26 mouse cellular contexts compared by ENCODE assay signal in the genomic region with DNA sequence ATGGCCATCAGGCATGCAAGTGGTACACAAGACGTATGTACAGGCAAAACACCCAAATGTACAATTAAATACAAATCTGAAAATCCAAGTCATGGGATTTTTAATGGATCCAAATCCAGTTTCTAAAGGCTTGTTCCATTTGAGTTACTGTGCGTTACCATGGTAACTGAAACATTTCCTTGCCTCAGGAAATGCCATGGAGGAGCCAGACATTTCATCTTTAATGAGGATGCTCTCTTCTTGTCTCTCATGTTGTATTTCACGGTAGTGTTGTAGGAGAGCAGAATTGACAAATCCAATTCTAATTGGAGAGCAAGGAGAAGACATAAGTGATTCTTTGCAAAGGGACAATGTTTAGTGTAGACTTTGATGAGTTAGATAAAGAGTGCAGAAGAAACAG. TPM values are rescaled to one million over a fixed set of nuclear protein-coding genes. Genes with fewer than 3 reads are reported as not detected.
DNase-seq lines count a peak whose midpoint lies in the region; ATAC-seq and TF ChIP-seq lines count a peak whose summit lies in the region.
"Had no signal": no experiment of that assay in that cellular context is flagged by ENCODE, and none has a peak within 500 bp of the region (broad histone marks: within the 10 kb centered on the region; RNA-seq: fewer than 3 reads in every experiment).

No protein-coding gene starts in this region.

- no peak overlapping the region for H3K9ac ChIP-seq in forebrain, embryonic 14.5 days (ENCODE audit: low read length)
- H3K9ac ChIP-seq in forebrain, embryonic 15.5 days (replicated peaks), result no peak overlapping the region
- H3K9ac ChIP-seq in hindbrain, postnatal 0 days (replicated peaks; ENCODE audit: low read length), result no peak overlapping the region
- no peak overlapping the region for H3K9ac ChIP-seq in hindbrain, embryonic 16.5 days (ENCODE audit: low read depth, low read length)
- H3K9ac ChIP-seq in midbrain, embryonic 16.5 days (ENCODE audit: low read depth, low read length), result no peak overlapping the region
- H3K9ac ChIP-seq in midbrain, embryonic 15.5 days, result no peak overlapping the region
- H3K9ac ChIP-seq: embryonic facial prominence, embryonic 13.5 days; forebrain, embryonic 13.5 days; hindbrain, embryonic 12.5 days; hindbrain, embryonic 15.5 days had no signal

- no peaks in the 10 kb centered on the region for H3K36me3 ChIP-seq in forebrain, embryonic 14.5 days (ENCODE audit: control insufficient read depth, insufficient read depth, low read length)
- H3K36me3 ChIP-seq in forebrain, embryonic 15.5 days, result no peaks in the 10 kb centered on the region
- H3K36me3 ChIP-seq in hindbrain, postnatal 0 days (ENCODE audit: insufficient read depth, low read length), result no peaks in the 10 kb centered on the region
- H3K36me3 ChIP-seq in hindbrain, embryonic 16.5 days (ENCODE audit: control insufficient read depth, insufficient read depth, low read length), result no peaks in the 10 kb centered on the region
- no peaks in the 10 kb centered on the region for H3K36me3 ChIP-seq in midbrain, embryonic 16.5 days (ENCODE audit: control insufficient read depth, insufficient read depth, low read length)
- H3K36me3 ChIP-seq in midbrain, embryonic 15.5 days (replicated peaks), result no peaks in the 10 kb centered on the region
- H3K36me3 ChIP-seq: embryonic facial prominence, embryonic 10.5 days; hindbrain, embryonic 12.5 days; hindbrain, embryonic 15.5 days had no signal

- H3K9me3 ChIP-seq in forebrain, embryonic 14.5 days (replicated peaks; ENCODE audit: control insufficient read depth, low read length), result no peaks in the 10 kb centered on the region
- H3K9me3 ChIP-seq in forebrain, embryonic 15.5 days, result no peaks in the 10 kb centered on the region
- H3K9me3 ChIP-seq in hindbrain, postnatal 0 days (ENCODE audit: low read length), result no peaks in the 10 kb centered on the region
- H3K9me3 ChIP-seq in hindbrain, embryonic 16.5 days (ENCODE audit: control insufficient read depth, low read length), result no peaks in the 10 kb centered on the region
- no peaks in the 10 kb centered on the region for H3K9me3 ChIP-seq in midbrain, embryonic 16.5 days (replicated peaks; ENCODE audit: control insufficient read depth, low read length, poor library complexity, severe bottlenecking)
- no peaks in the 10 kb centered on the region for H3K9me3 ChIP-seq in midbrain, embryonic 15.5 days
- H3K9me3 ChIP-seq: embryonic facial prominence, embryonic 10.5 days; embryonic facial prominence, embryonic 13.5 days; forebrain, embryonic 13.5 days; hindbrain, embryonic 12.5 days; hindbrain, embryonic 15.5 days had no signal

- ATAC-seq in forebrain, embryonic 14.5 days, result no peak
- ATAC-seq in forebrain, embryonic 15.5 days (replicated peaks), result no peak
- ATAC-seq in hindbrain, postnatal 0 days, result no peak
- no peak for ATAC-seq in hindbrain, embryonic 16.5 days
- peak; percentile 67; the same call in 1 of the 2 replicates for ATAC-seq in midbrain, embryonic 16.5 days
- no peak; the same call in 1 of the 2 replicates for ATAC-seq in midbrain, embryonic 15.5 days (replicated peaks)
- ATAC-seq: activated CD4-positive, CD25-positive, alpha-beta regulatory T cell, adult 4 months; forebrain, embryonic 13.5 days; inflammation-experienced regulatory T-cells, adult 6 months; intestine, embryonic 16.5 days had no signal

- no peak overlapping the region for H3K27ac ChIP-seq in forebrain, embryonic 14.5 days (ENCODE audit: low read depth, low read length)
- no peak overlapping the region for H3K27ac ChIP-seq in forebrain, embryonic 15.5 days (replicated peaks)
- no peak overlapping the region for H3K27ac ChIP-seq in hindbrain, postnatal 0 days
- H3K27ac ChIP-seq in hindbrain, embryonic 16.5 days (ENCODE audit: low read depth, low read length), result no peak overlapping the region
- H3K27ac ChIP-seq in midbrain, embryonic 16.5 days (ENCODE audit: low read length), result no peak overlapping the region
- H3K27ac ChIP-seq in midbrain, embryonic 15.5 days, result no peak overlapping the region
- H3K27ac ChIP-seq: embryonic facial prominence, embryonic 10.5 days; embryonic facial prominence, embryonic 13.5 days; forebrain, embryonic 13.5 days; hindbrain, embryonic 12.5 days; hindbrain, embryonic 15.5 days had no signal

- peak; percentile 33 for DNase-seq in forebrain, embryonic 14.5 days (ENCODE audit: low spot score)
- peak; percentile 15 for DNase-seq in hindbrain, postnatal 0 days (ENCODE audit: low spot score)
- DNase-seq in brain, embryonic 18.5 days (ENCODE audit: low read depth, low spot score), result peak; percentile 28
- no peak for DNase-seq in kidney, adult 9 months
- DNase-seq: adrenal gland, adult 8-10 months; adrenal gland, postnatal 25 days; cerebellum, adult 11-12 months; cerebellum, adult 8-10 months; cerebellum, postnatal 10 days; cerebellum, postnatal 36 days; embryo, embryonic 11 days; gastrocnemius, postnatal 25 days had no signal

- no peak overlapping the region for H3K4me2 ChIP-seq in forebrain, embryonic 14.5 days (ENCODE audit: low read length)
- H3K4me2 ChIP-seq in forebrain, embryonic 15.5 days (replicated peaks), result no peak overlapping the region
- H3K4me2 ChIP-seq in hindbrain, postnatal 0 days (ENCODE audit: low read depth, low read length), result no peak overlapping the region
- no peak overlapping the region for H3K4me2 ChIP-seq in hindbrain, embryonic 16.5 days (ENCODE audit: low read length)
- H3K4me2 ChIP-seq in midbrain, embryonic 16.5 days (ENCODE audit: low read length), result no peak overlapping the region
- no peak overlapping the region for H3K4me2 ChIP-seq in midbrain, embryonic 15.5 days
- H3K4me2 ChIP-seq: embryonic facial prominence, embryonic 13.5 days; forebrain, embryonic 13.5 days; heart, embryonic 11.5 days; hindbrain, embryonic 12.5 days; hindbrain, embryonic 15.5 days had no signal

- WGBS in forebrain, embryonic 14.5 days, result 83% methylated on average over 3 of the region's 3 CpGs
- 71% methylated on average over 3 of the region's 3 CpGs for WGBS in forebrain, embryonic 15.5 days
- 71% methylated on average over 3 of the region's 3 CpGs for WGBS in hindbrain, postnatal 0 days
- 69% methylated on average over 3 of the region's 3 CpGs for WGBS in hindbrain, embryonic 16.5 days
- WGBS in midbrain, embryonic 16.5 days, result 66% methylated on average over 3 of the region's 3 CpGs
- 69% methylated on average over 3 of the region's 3 CpGs for WGBS in midbrain, embryonic 15.5 days

- TF ChIP-seq CTCF in hindbrain, postnatal 0 days (IDR thresholded peaks at IDR 0.05; ENCODE audit: low read depth), result no peak

- no peaks in the 10 kb centered on the region for H3K4me1 ChIP-seq in forebrain, embryonic 14.5 days (ENCODE audit: control insufficient read depth, insufficient read depth, low read length)
- no peaks in the 10 kb centered on the region for H3K4me1 ChIP-seq in forebrain, embryonic 15.5 days
- no peaks in the 10 kb centered on the region for H3K4me1 ChIP-seq in hindbrain, postnatal 0 days (ENCODE audit: insufficient read depth, low read length)
- H3K4me1 ChIP-seq in hindbrain, embryonic 16.5 days (ENCODE audit: control insufficient read depth, insufficient read depth, low read depth, low read length), result no peaks in the 10 kb centered on the region
- H3K4me1 ChIP-seq in midbrain, embryonic 16.5 days (ENCODE audit: control insufficient read depth, insufficient read depth, low read length), result peaks cover 3% of the 10 kb centered on the region; the same call in 1 of the 2 replicates
- 0 out of 2 replicates have a peak, but pooled peaks cover 3% of the 10 kb centered on the region for H3K4me1 ChIP-seq in midbrain, embryonic 15.5 days
- H3K4me1 ChIP-seq: embryonic facial prominence, embryonic 10.5 days; forebrain, embryonic 13.5 days; hindbrain, embryonic 12.5 days; hindbrain, embryonic 15.5 days had no signal

- H3K4me3 ChIP-seq in forebrain, embryonic 14.5 days (ENCODE audit: low read depth, low read length), result no peak overlapping the region
- no peak overlapping the region for H3K4me3 ChIP-seq in forebrain, embryonic 15.5 days
- H3K4me3 ChIP-seq in hindbrain, postnatal 0 days (ENCODE audit: low read length), result no peak overlapping the region
- H3K4me3 ChIP-seq in hindbrain, embryonic 16.5 days (ENCODE audit: low read length), result no peak overlapping the region
- no peak overlapping the region for H3K4me3 ChIP-seq in midbrain, embryonic 16.5 days (ENCODE audit: low read depth, low read length)
- no peak overlapping the region for H3K4me3 ChIP-seq in midbrain, embryonic 15.5 days
- H3K4me3 ChIP-seq: embryonic facial prominence, embryonic 10.5 days; embryonic facial prominence, embryonic 13.5 days; erythroblast, embryonic 14.5 days; forebrain, embryonic 13.5 days; hindbrain, embryonic 12.5 days; hindbrain, embryonic 15.5 days had no signal

- H3K27me3 ChIP-seq in forebrain, embryonic 14.5 days (replicated peaks; ENCODE audit: control insufficient read depth, insufficient read depth, low read length), result no peaks in the 10 kb centered on the region
- H3K27me3 ChIP-seq in forebrain, embryonic 15.5 days, result no peaks in the 10 kb centered on the region
- no peaks in the 10 kb centered on the region for H3K27me3 ChIP-seq in hindbrain, postnatal 0 days (ENCODE audit: insufficient read depth, low read length)
- no peaks in the 10 kb centered on the region for H3K27me3 ChIP-seq in hindbrain, embryonic 16.5 days (replicated peaks; ENCODE audit: control insufficient read depth, insufficient read depth, low read length)
- no peaks in the 10 kb centered on the region for H3K27me3 ChIP-seq in midbrain, embryonic 16.5 days (ENCODE audit: control insufficient read depth, insufficient read depth, low read depth, low read length)
- H3K27me3 ChIP-seq in midbrain, embryonic 15.5 days (replicated peaks), result no peaks in the 10 kb centered on the region
- H3K27me3 ChIP-seq: embryonic facial prominence, embryonic 13.5 days; forebrain, embryonic 13.5 days; hindbrain, embryonic 12.5 days; hindbrain, embryonic 15.5 days had no signal

RNA-seq across cellular contexts. Expression of a gene that starts 31.3 kb away (rescaled TPM):
- polyA plus RNA-seq in forebrain, embryonic 14.5 days (2014; fragmentation: Nextera tagmentation; extraction: Ambion mirVana), result 0.52 TPM in 2 replicates
- polyA plus RNA-seq in forebrain, embryonic 15.5 days (2015; fragmentation: Nextera tagmentation; extraction: Ambion mirVana), result 0.48 and 0.54 TPM in 2 replicates
- total RNA-seq in hindbrain, postnatal 0 days (2014; rRNA removed), result 2.3 and 3.0 TPM in 2 replicates
- polyA plus RNA-seq in hindbrain, postnatal 0 days (2015; fragmentation: Nextera tagmentation; extraction: Ambion mirVana), result 1.1 TPM in 2 replicates
- polyA plus RNA-seq in hindbrain, embryonic 16.5 days (2015; fragmentation: Nextera tagmentation; extraction: Ambion mirVana), result 1.3 and 1.4 TPM in 2 replicates
- polyA plus RNA-seq in midbrain, embryonic 16.5 days (2015; fragmentation: Nextera tagmentation; extraction: Ambion mirVana), result 0.80 and 0.83 TPM in 2 replicates
- polyA plus RNA-seq in midbrain, embryonic 15.5 days (2015; fragmentation: Nextera tagmentation; extraction: Ambion mirVana), result 0.77 and 0.80 TPM in 2 replicates
- polyA plus RNA-seq: activated CD4-positive, CD25-positive, alpha-beta regulatory T cell, adult 4 months; erythroblast, embryonic 14.5 days; inflammation-experienced regulatory T-cells, adult 6 months had no signal
